Mouse (Mus musculus): ENCODE measurements around the gene Mdn1. TPM values are rescaled to one million over a fixed set of nuclear protein-coding genes. Genes with fewer than 3 reads are reported as not detected.

The Mdn1 gene
- 1 to 10 TPM; 2.7 to 7.1 TPM for polyA plus RNA-seq (2012; fragmentation: generic; extraction: Trizol)

GRCm38 (mm10) chr4:32656918-32657662 lies at the start of gene Mdn1:
Mdn1 (plus strand) TSS chr4:32657119.

GRCm38 (mm10) chr4:32615034-32615881 lies 41.7 kb upstream of the Mdn1 start, which contains the start of gene Casp8ap2:
Casp8ap2 (plus strand) TSS chr4:32615451.

GRCm38 (mm10) chr4:32799966-32800576 lies 143.2 kb downstream of the Mdn1 start, which contains the start of gene Lyrm2:
Lyrm2 (plus strand) TSS chr4:32800253.

Other genes with a start within 250 kb of the Mdn1 start
- gene Gja10, start 54.4 kb upstream of the Mdn1 start, polyA plus RNA-seq (2012; fragmentation: generic; extraction: Trizol) = not detected
- gene Casp8ap2, start 41.7 kb upstream of the Mdn1 start, polyA plus RNA-seq (2012; fragmentation: generic; extraction: Trizol) = 1 to 10 TPM in 1 of 2 experiments, under 1 TPM in 1; 0.25 to 1.8 TPM
- 10 to 100 TPM in 1 of 2 experiments, 1 to 10 TPM in 1; 2.5 to 38.5 TPM for gene Lyrm2, start 143.1 kb downstream of the Mdn1 start, polyA plus RNA-seq (2012; fragmentation: generic; extraction: Trizol)

Data from C3H10T1/2 (cell line).